Mouse (Mus musculus): ENCODE results near the gene Ttyh2. TPM values are rescaled to one million over a fixed set of nuclear protein-coding genes. Genes with fewer than 3 reads are reported as not detected.

Gene Ttyh2
- polyA plus RNA-seq, 1 experiment from 2014 or later = 31.5 TPM

DNA sequence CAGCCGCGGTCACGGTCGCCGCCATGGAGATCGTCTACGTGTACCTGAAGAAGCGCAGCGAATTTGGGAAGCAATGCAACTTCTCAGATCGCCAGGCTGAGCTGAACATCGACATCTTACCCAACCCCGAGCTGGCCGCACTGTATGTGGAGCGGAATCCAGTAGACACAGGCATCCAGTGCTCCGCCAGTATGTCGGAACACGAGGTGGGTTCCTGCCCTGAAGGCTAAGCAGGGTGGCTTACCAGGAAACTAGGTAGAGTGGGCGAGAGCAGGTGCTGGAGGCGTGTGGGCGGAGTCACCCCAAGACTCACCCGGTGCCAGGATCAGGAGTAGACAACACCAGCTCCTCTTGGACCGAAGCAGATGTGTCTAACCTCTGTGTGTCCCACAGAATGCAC is 57.7 kb downstream of the Ttyh2 start:
- Histone ChIP-seq H3K36me3 (no peaks in the 10 kb centered on the region), H3K4me3 (replicated peaks) (no peak overlapping the region), H3K27ac (replicated peaks) (no peak overlapping the region), H3K9ac (no peak overlapping the region), H3K9me3 (replicated peaks) (no peaks in the 10 kb centered on the region), H3K4me1 (peaks cover 6% of the 10 kb centered on the region; the same call in 1 of the 2 replicates), H3K4me2 (replicated peaks) (no peak overlapping the region), H3K27me3 (0 out of 2 replicates have a peak, but pooled peaks cover 3% of the 10 kb centered on the region)
- WGBS = 76% methylated on average over 22 of the region's 22 CpGs
- ATAC-seq (ENCODE audit: insufficient number of reproducible peaks, low FRiP score, low TSS enrichment, low read depth) = no peak

- no peak for ATAC-seq (ENCODE audit: insufficient number of reproducible peaks, low FRiP score, low TSS enrichment, low read depth)
- no peak overlapping the region for H3K4me3 ChIP-seq (replicated peaks)
- no peaks in the 10 kb centered on the region for H3K27me3 ChIP-seq
- H3K9me3 ChIP-seq (replicated peaks) = no peaks in the 10 kb centered on the region
- no peaks in the 10 kb centered on the region for H3K4me1 ChIP-seq
- no peak overlapping the region for H3K27ac ChIP-seq (replicated peaks)
- no peak overlapping the region for H3K9ac ChIP-seq
- no peaks in the 10 kb centered on the region for H3K36me3 ChIP-seq
- WGBS = 84% methylated on average over 2 of the region's 2 CpGs
- H3K4me2 ChIP-seq (replicated peaks) = no peak overlapping the region
Measured at GRCm38 (mm10) chr11:114736111-114736510, 60.9 kb downstream of the Ttyh2 start.

- no peaks in the 10 kb centered on the region for H3K9me3 ChIP-seq (replicated peaks)
- no peak overlapping the region for H3K9ac ChIP-seq
- H3K36me3 ChIP-seq = no peaks in the 10 kb centered on the region
- no peak overlapping the region for H3K27ac ChIP-seq (replicated peaks)
- 32% methylated on average over 11 of the region's 11 CpGs for WGBS
- no peak for ATAC-seq (ENCODE audit: insufficient number of reproducible peaks, low FRiP score, low TSS enrichment, low read depth)
- no peak overlapping the region for H3K4me2 ChIP-seq (replicated peaks)
- no peak overlapping the region for H3K4me3 ChIP-seq (replicated peaks)
- H3K4me1 ChIP-seq = no peaks in the 10 kb centered on the region
- no peaks in the 10 kb centered on the region for H3K27me3 ChIP-seq
Measured at GRCm38 (mm10) chr11:114736913-114737624, 61.8 kb downstream of the Ttyh2 start.

GRCm38 (mm10) chr11:114740598-114740997 is 65.4 kb downstream of the Ttyh2 start:
- Histone ChIP-seq H3K9ac (no peak overlapping the region), H3K36me3 (no peaks in the 10 kb centered on the region), H3K4me2 (replicated peaks) (no peak overlapping the region), H3K27me3 (no peaks in the 10 kb centered on the region), H3K4me3 (replicated peaks) (no peak overlapping the region), H3K27ac (replicated peaks) (no peak overlapping the region), H3K9me3 (replicated peaks) (no peaks in the 10 kb centered on the region), H3K4me1 (peaks cover 5% of the 10 kb centered on the region; the same call in 1 of the 2 replicates)
- ATAC-seq (ENCODE audit: insufficient number of reproducible peaks, low FRiP score, low TSS enrichment, low read depth) = no peak
- 35% methylated on average over 10 of the region's 10 CpGs for WGBS

DNA sequence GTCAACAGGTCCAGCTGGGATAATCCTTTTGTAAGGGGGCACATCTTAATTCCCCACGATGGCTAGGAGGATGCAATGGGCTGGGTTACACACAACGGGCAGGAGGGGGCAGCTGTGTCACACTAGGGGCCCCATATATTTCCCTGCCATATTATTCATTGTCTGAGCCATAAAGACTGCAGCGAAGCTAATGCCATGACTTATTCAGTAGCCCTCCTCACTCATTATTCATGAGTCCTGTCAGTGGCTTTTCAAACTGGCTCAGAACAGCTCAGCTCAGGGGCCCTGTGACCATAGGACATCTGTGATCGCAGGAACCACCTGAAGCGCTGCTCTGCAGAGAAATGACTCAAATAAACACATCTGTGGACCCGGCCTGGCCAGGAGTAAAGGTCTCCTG is 66.2 kb downstream of the Ttyh2 start:
- ATAC-seq (ENCODE audit: insufficient number of reproducible peaks, low FRiP score, low TSS enrichment, low read depth) = no peak
- Histone ChIP-seq H3K4me1 (peaks cover 5% of the 10 kb centered on the region; the same call in 1 of the 2 replicates), H3K36me3 (no peaks in the 10 kb centered on the region), H3K27me3 (no peaks in the 10 kb centered on the region), H3K4me3 (replicated peaks) (no peak overlapping the region), H3K9ac (no peak overlapping the region), H3K27ac (replicated peaks) (no peak overlapping the region), H3K4me2 (replicated peaks) (no peak overlapping the region), H3K9me3 (replicated peaks) (no peaks in the 10 kb centered on the region)
- 46% methylated on average over 6 of the region's 6 CpGs for WGBS

- peak overlapping the region; percentile 35 for H3K4me2 ChIP-seq (replicated peaks)
- no peak overlapping the region for H3K27ac ChIP-seq (replicated peaks)
- H3K4me3 ChIP-seq (replicated peaks) = 0 out of 2 replicates have a peak overlapping the region, but pooled peaks have one; percentile 20
- no peaks in the 10 kb centered on the region for H3K27me3 ChIP-seq
- peak; percentile 59; the same call in 1 of the 2 replicates for ATAC-seq (ENCODE audit: insufficient number of reproducible peaks, low FRiP score, low TSS enrichment, low read depth)
- H3K9me3 ChIP-seq (replicated peaks) = no peaks in the 10 kb centered on the region
- WGBS = 3% methylated on average over 12 of the region's 12 CpGs
- H3K9ac ChIP-seq = no peak overlapping the region
- peaks cover 5% of the 10 kb centered on the region; the same call in 1 of the 2 replicates for H3K4me1 ChIP-seq
- no peaks in the 10 kb centered on the region for H3K36me3 ChIP-seq
Measured at GRCm38 (mm10) chr11:114745134-114745533, 69.9 kb downstream of the Ttyh2 start.

DNA sequence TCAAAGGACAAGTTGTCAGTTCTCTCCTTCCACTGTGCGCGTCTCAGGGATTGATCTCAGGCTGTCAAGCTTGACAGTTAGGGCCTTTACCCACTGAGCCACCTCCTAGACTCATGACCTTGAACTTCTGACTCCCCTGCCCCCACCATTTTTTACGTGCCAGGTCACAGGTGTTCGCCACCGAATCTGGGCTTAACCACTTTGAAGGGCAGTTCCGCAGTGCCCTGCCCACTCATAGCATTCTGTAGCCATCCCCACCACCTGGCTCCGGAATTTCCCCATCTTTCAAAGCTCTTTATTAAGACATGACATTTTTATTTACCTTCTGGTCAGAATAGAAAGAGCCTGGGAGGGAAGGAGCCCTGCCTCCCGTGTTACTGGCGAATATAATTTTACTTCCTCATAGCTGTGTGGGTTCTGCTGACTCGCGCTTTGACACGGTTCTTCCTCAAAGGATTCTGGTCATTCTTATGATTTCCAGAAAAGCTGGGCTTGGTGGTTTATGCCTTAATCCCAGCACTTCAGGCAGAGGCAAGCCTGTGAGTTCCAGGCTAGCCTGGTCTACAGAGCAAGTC is 72.4 kb downstream of the Ttyh2 start:
- H3K4me3 ChIP-seq (replicated peaks) = no peak overlapping the region
- no peak for ATAC-seq (ENCODE audit: insufficient number of reproducible peaks, low FRiP score, low TSS enrichment, low read depth)

DNA sequence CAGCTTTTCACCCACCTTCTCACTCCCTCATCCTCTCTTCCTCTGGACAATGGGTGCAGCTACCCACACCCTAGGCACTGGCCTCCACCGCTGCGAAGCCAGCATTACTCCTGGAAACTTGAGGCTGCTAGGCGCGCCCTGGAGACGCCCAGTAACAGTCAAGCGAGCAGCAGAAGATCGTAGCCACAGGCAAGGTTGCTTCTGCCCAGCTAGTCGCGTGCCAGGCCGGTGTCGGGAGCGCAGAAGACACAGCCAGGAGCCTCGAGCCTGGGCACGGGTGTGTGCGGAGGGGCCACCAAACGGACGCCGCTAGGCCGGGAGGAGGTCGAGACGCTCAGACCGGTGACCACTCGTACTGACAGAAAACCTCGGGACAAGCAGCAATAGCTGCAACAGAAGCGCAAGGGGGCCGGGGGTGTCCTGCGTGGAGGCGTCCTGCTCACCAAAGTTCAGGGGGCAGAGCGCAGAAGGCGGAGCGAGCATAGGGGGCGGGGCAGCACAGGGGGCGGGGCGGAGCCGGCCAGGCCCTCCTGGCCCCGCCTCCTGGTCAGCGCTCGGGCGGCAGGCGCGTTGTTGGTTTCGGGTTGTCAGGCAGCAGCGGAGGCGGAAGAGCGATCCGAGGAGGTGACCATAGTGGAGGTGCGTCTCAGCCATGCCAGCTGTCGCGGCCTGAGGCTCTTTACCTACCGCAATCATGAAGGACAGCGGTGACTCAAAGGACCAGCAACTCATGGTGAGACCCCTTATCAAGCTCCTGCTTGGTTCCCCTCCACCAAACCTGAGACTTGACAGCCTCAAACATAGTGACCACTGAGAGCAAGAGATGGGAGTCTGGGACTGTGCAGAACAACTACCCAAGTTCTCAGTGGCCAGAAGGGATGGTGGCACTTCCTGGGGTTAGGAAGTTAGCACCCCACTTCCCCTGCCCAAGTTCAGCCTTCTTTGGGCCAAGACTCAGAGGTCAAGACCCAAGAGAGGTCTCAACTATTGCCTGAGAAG is 89.9 kb downstream of the Ttyh2 start, which contains the start of gene Kif19a:
Gene Kif19a (plus strand): TSS at position 569 of the 999 bp plus-strand sequence.
- Histone ChIP-seq H3K4me2 (replicated peaks) (peak within 1 kb of the TSS; percentile 84), H3K9ac (no peak within 1 kb of the TSS), H3K36me3 (no peaks in the 10 kb centered on the region), H3K4me3 (replicated peaks) (peak within 1 kb of the TSS; percentile 50), H3K27ac (replicated peaks) (no peak within 1 kb of the TSS), H3K27me3 (peaks cover 22% of the 10 kb centered on the region), H3K4me1 (peaks cover 17% of the 10 kb centered on the region), H3K9me3 (replicated peaks) (no peaks in the 10 kb centered on the region)
- 2% methylated on average over 46 of the region's 51 CpGs for WGBS
- ATAC-seq (ENCODE audit: insufficient number of reproducible peaks, low FRiP score, low TSS enrichment, low read depth) = peak; percentile 37; the same call in 1 of the 2 replicates

More for the DNA sequence above, 72.4 kb downstream of the Ttyh2 start:
- H3K4me2 ChIP-seq (replicated peaks) = no peak overlapping the region
- H3K27me3 ChIP-seq = no peaks in the 10 kb centered on the region
- WGBS = 70% methylated on average over 12 of the region's 12 CpGs
- no peak overlapping the region for H3K9ac ChIP-seq
- no peak overlapping the region for H3K27ac ChIP-seq (replicated peaks)
- no peaks in the 10 kb centered on the region for H3K9me3 ChIP-seq (replicated peaks)
- H3K4me1 ChIP-seq = peaks cover 5% of the 10 kb centered on the region; the same call in 1 of the 2 replicates
- H3K36me3 ChIP-seq = no peaks in the 10 kb centered on the region

GRCm38 (mm10) chr11:114769911-114770310 is 94.7 kb downstream of the Ttyh2 start:
- H3K27ac ChIP-seq (replicated peaks) = no peak overlapping the region
- ATAC-seq (ENCODE audit: insufficient number of reproducible peaks, low FRiP score, low TSS enrichment, low read depth) = 0 out of 2 replicates have a peak, but pooled peaks have one; percentile 35
- peaks cover 15% of the 10 kb centered on the region for H3K27me3 ChIP-seq
- no peak overlapping the region for H3K4me3 ChIP-seq (replicated peaks)
- no peaks in the 10 kb centered on the region for H3K36me3 ChIP-seq
- H3K9me3 ChIP-seq (replicated peaks) = no peaks in the 10 kb centered on the region
- no peak overlapping the region for H3K4me2 ChIP-seq (replicated peaks)
- 30% methylated on average over 6 of the region's 6 CpGs for WGBS
- H3K9ac ChIP-seq = no peak overlapping the region
- H3K4me1 ChIP-seq = peaks cover 15% of the 10 kb centered on the region

Measured in embryonic facial prominence, embryonic 15.5 days (tissue).